Mouse (Mus musculus) myocyte (in vitro differentiated cells): ENCODE results near the gene Fads3. TPM values are rescaled to one million over a fixed set of nuclear protein-coding genes. Genes with fewer than 3 reads are reported as not detected.

Experiments used
- H3K27me3 ChIP-seq: one replicate; pipeline ENCODE4 v1.6.1; 2011; ENCODE audit not compliant: control insufficient read depth, insufficient read depth, insufficient read length
- H3K36me3 ChIP-seq: one replicate; pipeline ENCODE4 v1.6.1; 2011; ENCODE audit not compliant: control insufficient read depth, insufficient read depth
- H3K4me2 ChIP-seq: one replicate; pipeline ENCODE4 v1.6.1; 2011; ENCODE audit warnings: low read depth, control low read depth
- H3K4me3 ChIP-seq: one replicate; pipeline ENCODE4 v1.5.1; 2011; ENCODE audit warnings: mild to moderate bottlenecking, control low read depth, moderate library complexity
- H3K79me2 ChIP-seq: one replicate; pipeline ENCODE4 v1.6.1; 2011; ENCODE audit not compliant: control insufficient read depth, insufficient read depth
- H3ac ChIP-seq: one replicate; pipeline ENCODE4 v1.6.1; 2011; ENCODE audit not compliant: control insufficient read depth, insufficient read length
- CEBPB ChIP-seq: IDR thresholded peaks from 2 replicates; pipeline ENCODE4 v1.6.1; 2011; ENCODE audit warnings: mild to moderate bottlenecking, moderate library complexity; ENCODE audit not compliant: poor library complexity, insufficient read depth, severe bottlenecking
- E2F4 ChIP-seq: IDR thresholded peaks from one replicate; pipeline ENCODE4 v1.6.1; 2011; ENCODE audit warnings: mild to moderate bottlenecking, control low read depth, moderate library complexity; ENCODE audit not compliant: insufficient read depth
- MAX ChIP-seq: IDR thresholded peaks from one replicate; pipeline ENCODE4 v1.6.1; 2011; ENCODE audit warnings: low read depth, mild to moderate bottlenecking, control low read depth
- MYOD1 ChIP-seq, 3 experiments: IDR thresholded peaks; one replicate each; pipeline ENCODE4 v1.6.1; 2011; ENCODE audit warnings: control low read depth in 2 of 3, low read depth in 2 of 3, mild to moderate bottlenecking in 2 of 3, moderate library complexity in 1 of 3; ENCODE audit not compliant: insufficient read length in 2 of 3, control insufficient read depth in 1 of 3
- MYOG ChIP-seq, 3 experiments: IDR thresholded peaks; one replicate each; pipeline ENCODE4 v1.6.1; 2011; ENCODE audit warnings: control low read depth in 2 of 3, low read depth in 2 of 3, mild to moderate bottlenecking in 2 of 3; ENCODE audit not compliant: insufficient read length in 2 of 3, control insufficient read depth in 1 of 3, insufficient read depth in 1 of 3
- POLR2A ChIP-seq: IDR thresholded peaks from one replicate; pipeline ENCODE4 v1.6.1; 2011; ENCODE audit warnings: low read depth, mild to moderate bottlenecking, control low read depth, moderate library complexity; ENCODE audit not compliant: insufficient read length
- POLR2AphosphoS2 ChIP-seq: IDR thresholded peaks from one replicate; pipeline ENCODE4 v1.6.1; 2011; ENCODE audit warnings: low read depth, control low read depth; ENCODE audit not compliant: insufficient read length
- REST ChIP-seq: IDR thresholded peaks from one replicate; pipeline ENCODE4 v1.6.1; 2011; ENCODE audit warnings: mild to moderate bottlenecking, control low read depth, moderate library complexity; ENCODE audit not compliant: insufficient read depth, insufficient read length
- SRF ChIP-seq: IDR thresholded peaks from one replicate; pipeline ENCODE4 v1.6.1; 2011; ENCODE audit warnings: low read depth; ENCODE audit not compliant: control insufficient read depth, insufficient read length
- TCF12 ChIP-seq: IDR thresholded peaks from one replicate; pipeline ENCODE4 v1.6.1; 2011; ENCODE audit warnings: mild to moderate bottlenecking, control low read depth; ENCODE audit not compliant: poor library complexity, insufficient read depth, severe bottlenecking
- TCF3 ChIP-seq: IDR thresholded peaks from one replicate; pipeline ENCODE4 v1.6.1; 2011; ENCODE audit warnings: low read depth, control low read depth; ENCODE audit not compliant: insufficient read length
- USF1 ChIP-seq: IDR thresholded peaks from one replicate; pipeline ENCODE4 v1.6.1; 2011; ENCODE audit warnings: low read depth, mild to moderate bottlenecking, control low read depth, moderate library complexity
- polyA plus RNA-seq: library from polyadenylated mRNA; unstranded; fragments of >200 nt; fragmentation: generic; extraction: Trizol; gene quantifications from one replicate; pipeline ENCODE4 v1.2.1, GENCODE M21; 2012; ENCODE audit warnings: missing spikeins

The Fads3 gene
- polyA plus RNA-seq, 1 experiment = 557 TPM

DNA sequence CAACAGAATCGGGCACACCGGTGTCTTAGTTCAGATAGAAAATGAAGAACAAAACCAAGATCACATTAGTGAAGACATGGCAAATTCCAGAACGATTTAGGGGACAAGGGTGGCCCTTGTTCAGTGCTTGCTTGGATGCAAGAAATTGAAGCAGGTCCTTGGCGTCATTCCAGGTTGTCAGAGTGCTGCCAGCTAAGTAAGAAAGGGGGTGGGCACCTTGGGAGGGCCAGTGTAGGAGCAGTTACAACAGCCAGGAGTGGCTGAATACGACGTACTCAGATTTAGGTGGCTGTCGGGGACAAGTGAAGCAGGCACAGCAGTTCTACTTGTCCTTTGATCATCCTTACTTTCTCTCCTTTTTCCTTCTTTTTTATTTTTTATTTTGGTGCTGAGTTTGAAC is 26.3 kb downstream of the Fads3 start:
- no peak for TF ChIP-seq E2F4
- no peak for TF ChIP-seq USF1
- peaks cover 29% of the 10 kb centered on the region for H3K36me3 ChIP-seq
- H3ac ChIP-seq = no peak overlapping the region
- H3K4me2 ChIP-seq = no peak overlapping the region
- H3K4me3 ChIP-seq = no peak overlapping the region
- no peaks in the 10 kb centered on the region for H3K27me3 ChIP-seq
- no peaks in the 10 kb centered on the region for H3K79me2 ChIP-seq

GRCm38 (mm10) chr19:10070186-10070980 is 29.0 kb downstream of the Fads3 start:
- H3ac ChIP-seq = no peak overlapping the region
- no peak overlapping the region for H3K4me2 ChIP-seq
- H3K4me3 ChIP-seq = no peak overlapping the region
- H3K36me3 ChIP-seq = peaks cover 55% of the 10 kb centered on the region
- no peaks in the 10 kb centered on the region for H3K27me3 ChIP-seq
- H3K79me2 ChIP-seq = no peaks in the 10 kb centered on the region
- TF ChIP-seq POLR2AphosphoS2 = no peak
- TF ChIP-seq REST = no peak
- no peak for TF ChIP-seq POLR2A
- no peak for TF ChIP-seq TCF12
- TF ChIP-seq SRF = no peak
- no peak for TF ChIP-seq MAX
- TF ChIP-seq CEBPB = no peak
- TF ChIP-seq MYOG (IDR thresholded peaks at IDR 0.05; ENCODE audit: control insufficient read depth in 1 of 3, insufficient read depth in 1 of 3, insufficient read length in 2 of 3, low read depth in 2 of 3) = no peak
- no peak for TF ChIP-seq USF1
- no peak for TF ChIP-seq E2F4
- no peak for TF ChIP-seq TCF3
- no peak for TF ChIP-seq MYOD1 (IDR thresholded peaks at IDR 0.05; ENCODE audit: control insufficient read depth in 1 of 3, insufficient read length in 2 of 3, low read depth in 2 of 3)

DNA sequence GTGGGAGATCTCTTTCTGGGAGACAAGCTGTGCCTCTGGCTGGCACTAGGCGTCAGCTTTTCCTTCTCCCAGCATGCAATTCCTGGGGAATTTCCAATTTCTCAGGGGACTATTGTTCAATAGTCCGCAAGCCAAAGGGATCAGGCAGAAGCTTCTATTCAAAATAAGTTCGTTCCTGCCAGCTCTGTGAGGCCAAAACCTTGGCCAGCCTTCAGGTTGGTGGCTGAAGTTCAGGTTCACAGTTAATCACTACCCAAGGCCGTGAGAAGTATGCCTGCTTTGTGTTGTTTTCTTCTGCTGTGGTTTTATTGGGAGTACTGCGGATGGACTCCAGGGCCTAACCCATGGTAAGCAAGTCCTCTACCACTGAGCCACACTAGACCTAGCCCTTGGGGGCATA is 29.8 kb downstream of the Fads3 start:
- no peak overlapping the region for H3K4me2 ChIP-seq
- H3K79me2 ChIP-seq = no peaks in the 10 kb centered on the region
- TF ChIP-seq CEBPB = no peak
- TF ChIP-seq USF1 = no peak
- no peak for TF ChIP-seq SRF
- TF ChIP-seq MYOG (IDR thresholded peaks at IDR 0.05; ENCODE audit: control insufficient read depth in 1 of 3, insufficient read depth in 1 of 3, insufficient read length in 2 of 3, low read depth in 2 of 3) = no peak
- TF ChIP-seq MAX = no peak
- TF ChIP-seq TCF3 = no peak
- TF ChIP-seq TCF12 = no peak
- TF ChIP-seq POLR2A = no peak
- no peak for TF ChIP-seq MYOD1 (IDR thresholded peaks at IDR 0.05; ENCODE audit: control insufficient read depth in 1 of 3, insufficient read length in 2 of 3, low read depth in 2 of 3)
- no peak for TF ChIP-seq REST
- no peak for TF ChIP-seq POLR2AphosphoS2
- TF ChIP-seq E2F4 = no peak
- no peaks in the 10 kb centered on the region for H3K27me3 ChIP-seq
- H3K36me3 ChIP-seq = peaks cover 56% of the 10 kb centered on the region
- H3K4me3 ChIP-seq = no peak overlapping the region
- no peak overlapping the region for H3ac ChIP-seq

DNA sequence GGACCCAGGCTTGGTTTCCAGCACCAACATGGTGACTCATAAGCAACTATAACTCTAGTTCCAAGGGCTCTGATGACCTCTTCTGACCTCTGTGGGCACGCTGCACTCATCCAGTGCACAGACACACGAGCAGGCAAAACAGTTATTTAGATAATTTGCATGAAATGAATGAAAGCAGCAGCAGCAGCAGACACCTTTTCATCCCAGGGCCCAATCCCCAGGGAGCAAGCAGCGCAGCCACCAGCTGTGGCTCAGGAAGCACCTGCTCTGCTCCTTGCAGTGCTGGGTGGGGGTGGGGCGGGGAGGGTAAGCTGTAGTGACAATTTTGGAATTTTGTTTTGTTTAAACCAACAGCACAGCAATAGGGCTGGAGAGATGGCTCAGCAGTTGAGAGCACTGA is 30.5 kb downstream of the Fads3 start:
- peaks cover 56% of the 10 kb centered on the region for H3K36me3 ChIP-seq
- no peak overlapping the region for H3ac ChIP-seq
- no peaks in the 10 kb centered on the region for H3K27me3 ChIP-seq
- H3K4me2 ChIP-seq = no peak overlapping the region
- no peak overlapping the region for H3K4me3 ChIP-seq
- TF ChIP-seq POLR2A = no peak
- TF ChIP-seq MYOD1 (IDR thresholded peaks at IDR 0.05; ENCODE audit: control insufficient read depth in 1 of 3, insufficient read length in 2 of 3, low read depth in 2 of 3) = peak in 1 of 3 experiments; percentile 41
- no peaks in the 10 kb centered on the region for H3K79me2 ChIP-seq

DNA sequence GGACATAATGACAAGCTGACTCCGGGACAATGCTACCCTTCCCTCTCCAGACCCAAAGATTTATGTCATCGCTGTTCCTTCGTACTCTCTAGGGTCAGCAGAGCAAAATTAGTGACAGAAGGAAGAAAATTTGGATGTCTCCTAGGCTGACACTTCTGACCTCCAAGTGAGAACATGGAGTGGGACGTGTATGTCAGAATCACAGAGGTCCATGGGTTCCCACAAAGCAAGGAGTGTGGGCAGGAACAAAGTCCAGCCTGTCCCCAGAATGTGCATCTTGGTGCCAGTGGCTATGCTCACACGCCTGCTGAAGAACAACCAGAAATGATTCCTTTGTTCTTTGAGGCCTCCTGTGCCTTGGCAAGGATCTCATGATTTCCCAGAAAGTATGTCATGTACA is 31.8 kb downstream of the Fads3 start:
- Histone ChIP-seq H3ac (no peak overlapping the region), H3K36me3 (peaks cover 52% of the 10 kb centered on the region), H3K27me3 (no peaks in the 10 kb centered on the region), H3K79me2 (no peaks in the 10 kb centered on the region), H3K4me3 (no peak overlapping the region), H3K4me2 (no peak overlapping the region)
- TF ChIP-seq E2F4 (no peak), MYOG (IDR thresholded peaks at IDR 0.05; ENCODE audit: control insufficient read depth in 1 of 3, insufficient read depth in 1 of 3, insufficient read length in 2 of 3, low read depth in 2 of 3) (no peak), TCF3 (no peak), MYOD1 (IDR thresholded peaks at IDR 0.05; ENCODE audit: control insufficient read depth in 1 of 3, insufficient read length in 2 of 3, low read depth in 2 of 3) (no peak), POLR2AphosphoS2 (no peak), USF1 (no peak), TCF12 (no peak), CEBPB (no peak), SRF (no peak), REST (no peak), POLR2A (no peak), MAX (no peak)
